Mouse (Mus musculus) midbrain, embryonic 16.5 days (tissue): ENCODE results near the gene Eid3. TPM values are rescaled to one million over a fixed set of nuclear protein-coding genes. Genes with fewer than 3 reads are reported as not detected.

ENCODE experiments used
- ATAC-seq: fragments of 200-750 bp; cut with Nextera tagmentation; 2 replicates; pipeline ENCODE4 v1.8.0; 2017; ENCODE audit warnings: moderate TSS enrichment
- H3K27ac ChIP-seq: fragments of 300-500 bp; sonication (generic); 2 replicates; pipeline ENCODE4 v1.5.1; 2014; ENCODE audit warnings: mild to moderate bottlenecking, low read length, mixed read lengths
- H3K27me3 ChIP-seq: fragments of 300-500 bp; sonication (generic); 2 replicates; pipeline ENCODE4 v1.6.1; 2014; ENCODE audit warnings: low read depth, low read length, mixed read lengths; ENCODE audit not compliant: control insufficient read depth, insufficient read depth
- H3K36me3 ChIP-seq: fragments of 300-500 bp; sonication (generic); 2 replicates; pipeline ENCODE4 v1.6.1; 2014; ENCODE audit warnings: mild to moderate bottlenecking, low read length, moderate library complexity, mixed read lengths; ENCODE audit not compliant: control insufficient read depth, insufficient read depth
- H3K4me1 ChIP-seq: fragments of 300-500 bp; sonication (generic); 2 replicates; pipeline ENCODE4 v1.6.1; 2014; ENCODE audit warnings: mild to moderate bottlenecking, low read length, mixed read lengths; ENCODE audit not compliant: control insufficient read depth, insufficient read depth
- H3K4me2 ChIP-seq: fragments of 300-500 bp; sonication (generic); 2 replicates; pipeline ENCODE4 v1.6.1; 2014; ENCODE audit warnings: mild to moderate bottlenecking, low read length, mixed read lengths
- H3K4me3 ChIP-seq: fragments of 300-500 bp; sonication (generic); 2 replicates; pipeline ENCODE4 v1.5.1; 2014; ENCODE audit warnings: low read depth, mild to moderate bottlenecking, low read length, moderate library complexity, mixed read lengths
- H3K9ac ChIP-seq: fragments of 300-500 bp; sonication (generic); 2 replicates; pipeline ENCODE4 v1.6.1; 2014; ENCODE audit warnings: low read depth, low read length, mixed read lengths
- H3K9me3 ChIP-seq: fragments of 300-500 bp; sonication (generic); replicated peaks from 2 replicates; pipeline ENCODE4 v1.6.1; 2014; ENCODE audit warnings: mild to moderate bottlenecking, low read length, mixed read lengths; ENCODE audit not compliant: control insufficient read depth, poor library complexity, severe bottlenecking
- WGBS: fragments of 180-500 bp; shearing (Covaris S2); extraction: QIAGEN DNeasy Blood & Tissue Kit; methylation state at CpG from one replicate; pipeline ENCODE4 v1.1.7; 2014; 5-methylcytosine and 5-hydroxymethylcytosine counted together
- polyA plus RNA-seq: library from polyadenylated mRNA; unstranded; fragments of >200 nt; fragmentation: Nextera tagmentation; extraction: Ambion mirVana; gene quantifications from 2 replicates; pipeline ENCODE4 v1.2.1, GENCODE M21; 2015

Gene Eid3
- 0.36 and 0.42 TPM in 2 replicates for polyA plus RNA-seq

- WGBS = 58% methylated on average over 9 of the region's 9 CpGs
- Histone ChIP-seq H3K9me3 (no peaks in the 10 kb centered on the region), H3K4me1 (peaks cover 25% of the 10 kb centered on the region), H3K27ac (no peak within 1 kb of the TSS), H3K4me2 (no peak within 1 kb of the TSS), H3K27me3 (no peaks in the 10 kb centered on the region), H3K4me3 (no peak within 1 kb of the TSS), H3K9ac (no peak within 1 kb of the TSS), H3K36me3 (no peaks in the 10 kb centered on the region)
- ATAC-seq = 0 out of 2 replicates have a peak, but pooled peaks have one; percentile 30
These were observed at the start of gene Eid3 for GRCm38 (mm10) chr10:82866356-82866755. Eid3 (plus strand) TSS chr10:82866626.

- Histone ChIP-seq H3K27me3 (no peaks in the 10 kb centered on the region), H3K27ac (no peak overlapping the region), H3K9me3 (no peaks in the 10 kb centered on the region), H3K4me3 (no peak overlapping the region), H3K4me1 (no peaks in the 10 kb centered on the region), H3K36me3 (no peaks in the 10 kb centered on the region), H3K9ac (no peak overlapping the region), H3K4me2 (no peak overlapping the region)
- WGBS = 57% methylated on average over 3 of the region's 3 CpGs
- ATAC-seq = no peak
These were observed 48.9 kb upstream of the Eid3 start for GRCm38 (mm10) chr10:82817514-82817913.

- Histone ChIP-seq H3K4me1 (no peaks in the 10 kb centered on the region), H3K4me2 (no peak overlapping the region), H3K9ac (no peak overlapping the region), H3K4me3 (no peak overlapping the region), H3K27ac (no peak overlapping the region), H3K9me3 (no peaks in the 10 kb centered on the region), H3K27me3 (no peaks in the 10 kb centered on the region), H3K36me3 (no peaks in the 10 kb centered on the region)
- ATAC-seq = no peak
- 55% methylated on average over 9 of the region's 9 CpGs for WGBS
These were observed 48.5 kb upstream of the Eid3 start for GRCm38 (mm10) chr10:82817936-82818335.

- no peak overlapping the region for H3K4me2 ChIP-seq
- no peak for ATAC-seq
- H3K27ac ChIP-seq = no peak overlapping the region
- no peaks in the 10 kb centered on the region for H3K9me3 ChIP-seq
- no peaks in the 10 kb centered on the region for H3K36me3 ChIP-seq
- no peak overlapping the region for H3K4me3 ChIP-seq
- no peaks in the 10 kb centered on the region for H3K4me1 ChIP-seq
- 71% methylated on average over 6 of the region's 6 CpGs for WGBS
- no peaks in the 10 kb centered on the region for H3K27me3 ChIP-seq
- no peak overlapping the region for H3K9ac ChIP-seq
These were observed 47.8 kb upstream of the Eid3 start for GRCm38 (mm10) chr10:82818661-82819060.

- Histone ChIP-seq H3K27ac (no peak overlapping the region), H3K9me3 (no peaks in the 10 kb centered on the region), H3K4me3 (no peak overlapping the region), H3K4me1 (no peaks in the 10 kb centered on the region), H3K27me3 (no peaks in the 10 kb centered on the region), H3K9ac (no peak overlapping the region), H3K36me3 (no peaks in the 10 kb centered on the region), H3K4me2 (no peak overlapping the region)
- ATAC-seq = no peak
- 74% methylated on average over 14 of the region's 14 CpGs for WGBS
These were observed 43.2 kb upstream of the Eid3 start for GRCm38 (mm10) chr10:82823108-82823778.

- Histone ChIP-seq H3K4me2 (no peak overlapping the region), H3K9ac (no peak overlapping the region), H3K27ac (no peak overlapping the region), H3K27me3 (no peaks in the 10 kb centered on the region), H3K4me1 (no peaks in the 10 kb centered on the region), H3K4me3 (no peak overlapping the region), H3K9me3 (no peaks in the 10 kb centered on the region), H3K36me3 (no peaks in the 10 kb centered on the region)
- ATAC-seq = no peak
- 60% methylated on average over 5 of the region's 5 CpGs for WGBS
These were observed 42.6 kb upstream of the Eid3 start for GRCm38 (mm10) chr10:82823779-82824177.

- ATAC-seq = no peak
- 77% methylated on average over 10 of the region's 10 CpGs for WGBS
- Histone ChIP-seq H3K9me3 (no peaks in the 10 kb centered on the region), H3K27ac (no peak overlapping the region), H3K4me2 (no peak overlapping the region), H3K4me3 (no peak overlapping the region), H3K9ac (no peak overlapping the region), H3K4me1 (no peaks in the 10 kb centered on the region), H3K36me3 (no peaks in the 10 kb centered on the region), H3K27me3 (no peaks in the 10 kb centered on the region)
These were observed 41.9 kb upstream of the Eid3 start for GRCm38 (mm10) chr10:82824541-82824940.

- Histone ChIP-seq H3K4me2 (no peak overlapping the region), H3K27me3 (no peaks in the 10 kb centered on the region), H3K27ac (no peak overlapping the region), H3K4me1 (no peaks in the 10 kb centered on the region), H3K9ac (no peak overlapping the region), H3K9me3 (no peaks in the 10 kb centered on the region), H3K4me3 (no peak overlapping the region), H3K36me3 (no peaks in the 10 kb centered on the region)
- 45% methylated on average over 6 of the region's 6 CpGs for WGBS
- no peak for ATAC-seq
These were observed 39.9 kb upstream of the Eid3 start for GRCm38 (mm10) chr10:82826516-82826915.

GRCm38 (mm10) chr10:82833926-82834325 lies 32.5 kb upstream of the Eid3 start, which contains the start of gene Txnrd1:
Txnrd1 (plus strand) TSS chr10:82833951.
- H3K36me3 ChIP-seq = no peaks in the 10 kb centered on the region
- no peaks in the 10 kb centered on the region for H3K4me1 ChIP-seq
- no peaks in the 10 kb centered on the region; the same call in 1 of the 2 replicates for H3K9me3 ChIP-seq
- H3K4me2 ChIP-seq = no peak within 1 kb of the TSS
- WGBS = 42% methylated on average over 9 of the region's 9 CpGs
- ATAC-seq = no peak
- H3K27ac ChIP-seq = no peak within 1 kb of the TSS
- H3K4me3 ChIP-seq = no peak within 1 kb of the TSS
- H3K9ac ChIP-seq = no peak within 1 kb of the TSS
- H3K27me3 ChIP-seq = no peaks in the 10 kb centered on the region
